Mouse (Mus musculus): ENCODE data around the gene H2-D1. TPM values are rescaled to one million over a fixed set of nuclear protein-coding genes. Genes with fewer than 3 reads are reported as not detected.
A peak's percentile ranks its signal among the peaks of the same experiment; 100 is the strongest.
"Not testable (repeated sequence)": the region's sequence is repeated elsewhere in the genome, so short reads cannot be mapped to it uniquely, and the experiment has no call there.

Gene H2-D1
- total RNA-seq, 2 experiments from 2014 or later, result 39.3 to 47.2 TPM

GRCm38 (mm10) chr17:35257378-35257777 is 5.2 kb upstream of the H2-D1 start:
- DNase-seq, result no peak

GRCm38 (mm10) chr17:35257824-35258491 is 4.6 kb upstream of the H2-D1 start:
- DNase-seq, result peak; percentile 95

- no peak for DNase-seq
Measured at GRCm38 (mm10) chr17:35258492-35259478, 3.7 kb upstream of the H2-D1 start.

GRCm38 (mm10) chr17:35259621-35260020 is 2.9 kb upstream of the H2-D1 start:
- no peak for DNase-seq

- no peak for DNase-seq
Measured at GRCm38 (mm10) chr17:35261651-35262050, 879 bp upstream of the H2-D1 start.

GRCm38 (mm10) chr17:35263523-35263883 is 973 bp downstream of the H2-D1 start:
- DNase-seq, result no peak

- no peak for DNase-seq
Measured at GRCm38 (mm10) chr17:35267399-35268086, 5.0 kb downstream of the H2-D1 start.

GRCm38 (mm10) chr17:35269653-35270347 is 7.3 kb downstream of the H2-D1 start:
- DNase-seq, result no peak

- no peak for DNase-seq
Measured at GRCm38 (mm10) chr17:35272249-35272648, 9.7 kb downstream of the H2-D1 start.

- DNase-seq, result peak; percentile 93
Measured at GRCm38 (mm10) chr17:35274770-35275169, 12.2 kb downstream of the H2-D1 start.

- DNase-seq, result no peak
Measured at GRCm38 (mm10) chr17:35276304-35276864, 13.9 kb downstream of the H2-D1 start.

- DNase-seq, result no peak
Measured at GRCm38 (mm10) chr17:35278049-35278448, 15.5 kb downstream of the H2-D1 start.

GRCm38 (mm10) chr17:35278957-35279688 is 16.6 kb downstream of the H2-D1 start:
- DNase-seq, result no peak

GRCm38 (mm10) chr17:35280276-35280675 is 17.7 kb downstream of the H2-D1 start:
- DNase-seq, result no peak

GRCm38 (mm10) chr17:35285431-35285830 is 22.9 kb downstream of the H2-D1 start:
- no peak for DNase-seq

GRCm38 (mm10) chr17:35295796-35296195 is 33.3 kb downstream of the H2-D1 start:
- DNase-seq, result peak; percentile 60

GRCm38 (mm10) chr17:35300261-35300945 is 37.9 kb downstream of the H2-D1 start:
- DNase-seq, result not testable (repeated sequence)

- DNase-seq, result peak; percentile 97
Measured at GRCm38 (mm10) chr17:35301645-35302258, 39.2 kb downstream of the H2-D1 start.

- DNase-seq, result no peak
Measured at GRCm38 (mm10) chr17:35303271-35303670, 40.7 kb downstream of the H2-D1 start.
